Mouse (Mus musculus): Measurements from ENCODE around the gene Stxbp6.

Stxbp6 gene

GRCm38 (mm10) chr12:44996274-44996673 lies 78.2 kb downstream of the Stxbp6 start:
- no peak for DNase-seq (ENCODE audit: low spot score in 2 of 2)

GRCm38 (mm10) chr12:44993391-44993790 lies 81.1 kb downstream of the Stxbp6 start:
- DNase-seq (ENCODE audit: low spot score in 2 of 2): no peak

GRCm38 (mm10) chr12:44992847-44993246 lies 81.7 kb downstream of the Stxbp6 start:
- DNase-seq (ENCODE audit: low spot score in 2 of 2): no peak

GRCm38 (mm10) chr12:44990379-44990778 lies 84.1 kb downstream of the Stxbp6 start:
- DNase-seq (ENCODE audit: low spot score in 2 of 2): no peak

GRCm38 (mm10) chr12:44989011-44989410 lies 85.5 kb downstream of the Stxbp6 start:
- no peak for DNase-seq (ENCODE audit: low spot score in 2 of 2)

GRCm38 (mm10) chr12:44987762-44988161 lies 86.7 kb downstream of the Stxbp6 start:
- DNase-seq (ENCODE audit: low spot score in 2 of 2): no peak

GRCm38 (mm10) chr12:44979316-44979848 lies 95.1 kb downstream of the Stxbp6 start:
- DNase-seq (ENCODE audit: low spot score in 2 of 2): no peak

GRCm38 (mm10) chr12:44975266-44975665 lies 99.2 kb downstream of the Stxbp6 start:
- no peak for DNase-seq (ENCODE audit: low spot score in 2 of 2)

GRCm38 (mm10) chr12:44971477-44971876 lies 103.0 kb downstream of the Stxbp6 start:
- DNase-seq (ENCODE audit: low spot score in 2 of 2): no peak

GRCm38 (mm10) chr12:44967448-44967847 lies 107.1 kb downstream of the Stxbp6 start:
- no peak for DNase-seq (ENCODE audit: low spot score in 2 of 2)

- no peak for DNase-seq (ENCODE audit: low spot score in 2 of 2)
Measured at GRCm38 (mm10) chr12:44957474-44957873, 117.0 kb downstream of the Stxbp6 start.

- DNase-seq (ENCODE audit: low spot score in 2 of 2): no peak
Measured at GRCm38 (mm10) chr12:44953121-44953520, 121.4 kb downstream of the Stxbp6 start.

GRCm38 (mm10) chr12:44952072-44952471 lies 122.4 kb downstream of the Stxbp6 start:
- no peak for DNase-seq (ENCODE audit: low spot score in 2 of 2)

GRCm38 (mm10) chr12:44950559-44950958 lies 124.0 kb downstream of the Stxbp6 start:
- no peak for DNase-seq (ENCODE audit: low spot score in 2 of 2)

GRCm38 (mm10) chr12:44947823-44948222 lies 126.7 kb downstream of the Stxbp6 start:
- no peak for DNase-seq (ENCODE audit: low spot score in 2 of 2)

- no peak for DNase-seq (ENCODE audit: low spot score in 2 of 2)
Measured at GRCm38 (mm10) chr12:44940325-44940724, 134.2 kb downstream of the Stxbp6 start.

- DNase-seq (ENCODE audit: low spot score in 2 of 2): no peak
Measured at GRCm38 (mm10) chr12:44939106-44939505, 135.4 kb downstream of the Stxbp6 start.

- DNase-seq (ENCODE audit: low spot score in 2 of 2): no peak
Measured at GRCm38 (mm10) chr12:44932954-44933353, 141.6 kb downstream of the Stxbp6 start.

- no peak for DNase-seq (ENCODE audit: low spot score in 2 of 2)
Measured at GRCm38 (mm10) chr12:44931716-44932115, 142.8 kb downstream of the Stxbp6 start.

GRCm38 (mm10) chr12:44928456-44928855 lies 146.1 kb downstream of the Stxbp6 start:
- no peak for DNase-seq (ENCODE audit: low spot score in 2 of 2)

GRCm38 (mm10) chr12:44925901-44926300 lies 148.6 kb downstream of the Stxbp6 start:
- no peak for DNase-seq (ENCODE audit: low spot score in 2 of 2)

GRCm38 (mm10) chr12:44923273-44923672 lies 151.2 kb downstream of the Stxbp6 start:
- DNase-seq (ENCODE audit: low spot score in 2 of 2): no peak

- no peak for DNase-seq (ENCODE audit: low spot score in 2 of 2)
Measured at GRCm38 (mm10) chr12:44922241-44922640, 152.3 kb downstream of the Stxbp6 start.

- no peak for DNase-seq (ENCODE audit: low spot score in 2 of 2)
Measured at GRCm38 (mm10) chr12:44919613-44920012, 154.9 kb downstream of the Stxbp6 start.
